Mouse (Mus musculus) C2C12 (cell line): Measurements from ENCODE around the gene Mcemp1. TPM values are rescaled to one million over a fixed set of nuclear protein-coding genes. Genes with fewer than 3 reads are reported as not detected.
A peak's percentile ranks its signal among the peaks of the same experiment; 100 is the strongest.

Experiments
- H3K27me3 ChIP-seq: one replicate; pipeline ENCODE4 v1.6.1; 2011; ENCODE audit not compliant: control insufficient read depth, insufficient read depth, insufficient read length
- H3K36me3 ChIP-seq: one replicate; pipeline ENCODE4 v1.6.1; 2011; ENCODE audit not compliant: control insufficient read depth, insufficient read depth
- H3K4me3 ChIP-seq: one replicate; pipeline ENCODE4 v1.5.1; 2011; ENCODE audit warnings: mild to moderate bottlenecking, control low read depth; ENCODE audit not compliant: poor library complexity, insufficient read depth, severe bottlenecking
- H3K79me2 ChIP-seq: one replicate; pipeline ENCODE4 v1.6.1; 2011; ENCODE audit not compliant: control insufficient read depth, insufficient read depth
- H3K79me3 ChIP-seq: one replicate; pipeline ENCODE4 v1.6.1; 2011; ENCODE audit warnings: low read depth, control low read depth
- H3ac ChIP-seq: one replicate; pipeline ENCODE3; 2011; ENCODE audit warnings: low read depth; ENCODE audit not compliant: control insufficient read depth, insufficient read length
- CEBPB ChIP-seq: IDR thresholded peaks from one replicate; pipeline ENCODE4 v1.6.1; 2011; ENCODE audit warnings: low read depth, mild to moderate bottlenecking, control low read depth, moderate library complexity
- CTCF ChIP-seq: IDR thresholded peaks from one replicate; pipeline ENCODE4 v1.5.1; 2011; ENCODE audit not compliant: control insufficient read depth, insufficient read depth, insufficient read length
- FOSL1 ChIP-seq: IDR thresholded peaks from one replicate; pipeline ENCODE4 v1.8.0; 2011; ENCODE audit warnings: mild to moderate bottlenecking, low read length; ENCODE audit not compliant: poor library complexity, insufficient read depth, severe bottlenecking
- MAX ChIP-seq: IDR thresholded peaks from one replicate; pipeline ENCODE4 v1.6.1; 2011; ENCODE audit warnings: mild to moderate bottlenecking, control low read depth
- MYOD1 ChIP-seq: IDR thresholded peaks from one replicate; pipeline ENCODE4 v1.6.1; 2011; ENCODE audit warnings: low read depth; ENCODE audit not compliant: control insufficient read depth, insufficient read length
- MYOG ChIP-seq: IDR thresholded peaks from one replicate; pipeline ENCODE4 v1.6.1; 2011; ENCODE audit not compliant: control insufficient read depth, insufficient read length; ENCODE audit errors: extremely low read depth
- USF1 ChIP-seq: IDR thresholded peaks from one replicate; pipeline ENCODE4 v1.6.1; 2011; ENCODE audit warnings: low read depth, mild to moderate bottlenecking, control low read depth, moderate library complexity
- polyA plus RNA-seq: library from polyadenylated mRNA; unstranded; fragments of >200 nt; fragmentation: generic; extraction: Trizol; gene quantifications from one replicate; pipeline ENCODE4 v1.2.1, GENCODE M21; 2012; ENCODE audit warnings: missing spikeins

Mcemp1 gene
- polyA plus RNA-seq, 1 experiment, result not detected

- Histone ChIP-seq H3K36me3 (no peaks in the 10 kb centered on the region), H3K27me3 (peaks cover 21% of the 10 kb centered on the region), H3ac (no peak overlapping the region), H3K79me2 (no peaks in the 10 kb centered on the region), H3K79me3 (no peaks in the 10 kb centered on the region), H3K4me3 (no peak overlapping the region)
- no peak for TF ChIP-seq CEBPB
- TF ChIP-seq MYOG, result no peak
- TF ChIP-seq FOSL1, result no peak
- TF ChIP-seq MAX, result no peak
- no peak for TF ChIP-seq MYOD1
- TF ChIP-seq USF1, result no peak
- no peak for TF ChIP-seq CTCF
These were observed 4.7 kb upstream of the Mcemp1 start for GRCm38 (mm10) chr8:3660889-3661288.

- Histone ChIP-seq H3K36me3 (no peaks in the 10 kb centered on the region), H3ac (no peak overlapping the region), H3K4me3 (no peak overlapping the region), H3K79me2 (no peaks in the 10 kb centered on the region), H3K27me3 (peaks cover 36% of the 10 kb centered on the region), H3K79me3 (no peaks in the 10 kb centered on the region)
- no peak for TF ChIP-seq MYOD1
- no peak for TF ChIP-seq MAX
- no peak for TF ChIP-seq CTCF
- no peak for TF ChIP-seq USF1
- TF ChIP-seq FOSL1, result no peak
- TF ChIP-seq CEBPB, result no peak
- no peak for TF ChIP-seq MYOG
These were observed 1.1 kb upstream of the Mcemp1 start for GRCm38 (mm10) chr8:3664405-3664804.

GRCm38 (mm10) chr8:3670388-3670787 is 4.8 kb downstream of the Mcemp1 start:
- no peak overlapping the region for H3ac ChIP-seq
- H3K27me3 ChIP-seq, result peaks cover 27% of the 10 kb centered on the region
- H3K79me3 ChIP-seq, result no peaks in the 10 kb centered on the region
- no peak for TF ChIP-seq CEBPB
- no peak for TF ChIP-seq MAX
- no peak for TF ChIP-seq CTCF
- TF ChIP-seq MYOG, result no peak
- no peak for TF ChIP-seq USF1
- TF ChIP-seq FOSL1, result no peak
- TF ChIP-seq MYOD1, result no peak
- H3K4me3 ChIP-seq, result no peak overlapping the region
- no peaks in the 10 kb centered on the region for H3K36me3 ChIP-seq
- no peaks in the 10 kb centered on the region for H3K79me2 ChIP-seq

GRCm38 (mm10) chr8:3671980-3672491 is 6.5 kb downstream of the Mcemp1 start, which contains the start of gene Fcor:
Fcor (minus strand) TSS chr8:3672362.
- TF ChIP-seq MYOD1, result no peak
- TF ChIP-seq CTCF, result peak; percentile 90
- H3K4me3 ChIP-seq, result no peak within 1 kb of the TSS
- H3K79me2 ChIP-seq, result peaks cover 7% of the 10 kb centered on the region
- H3K27me3 ChIP-seq, result peaks cover 11% of the 10 kb centered on the region
- peaks cover 6% of the 10 kb centered on the region for H3K79me3 ChIP-seq
- peak within 1 kb of the TSS; percentile 61 for H3ac ChIP-seq
- H3K36me3 ChIP-seq, result no peaks in the 10 kb centered on the region

- Histone ChIP-seq H3K36me3 (peaks cover 12% of the 10 kb centered on the region), H3K79me2 (peaks cover 34% of the 10 kb centered on the region), H3K27me3 (no peaks in the 10 kb centered on the region), H3K4me3 (no peak overlapping the region), H3ac (no peak overlapping the region), H3K79me3 (peaks cover 26% of the 10 kb centered on the region)
- TF ChIP-seq MYOD1, result no peak
- no peak for TF ChIP-seq USF1
- TF ChIP-seq CEBPB, result no peak
- no peak for TF ChIP-seq MYOG
- no peak for TF ChIP-seq FOSL1
- TF ChIP-seq MAX, result no peak
These were observed 9.1 kb downstream of the Mcemp1 start for GRCm38 (mm10) chr8:3674671-3675070.

GRCm38 (mm10) chr8:3676131-3676992 is 10.8 kb downstream of the Mcemp1 start, which contains the start of gene Trappc5:
Trappc5 (plus strand) TSS chr8:3676299.
- H3K79me3 ChIP-seq, result peaks cover 26% of the 10 kb centered on the region
- H3K79me2 ChIP-seq, result peaks cover 44% of the 10 kb centered on the region
- TF ChIP-seq CTCF (peak; percentile 97), MAX (no peak)
- H3K27me3 ChIP-seq, result no peaks in the 10 kb centered on the region
- peak within 1 kb of the TSS; percentile 96 for H3ac ChIP-seq
- peaks cover 28% of the 10 kb centered on the region for H3K36me3 ChIP-seq
- peak within 1 kb of the TSS; percentile 92 for H3K4me3 ChIP-seq
